Mouse (Mus musculus) forebrain, embryonic 14.5 days (tissue): ENCODE data around the gene Olfr522. TPM values are rescaled to one million over a fixed set of nuclear protein-coding genes. Genes with fewer than 3 reads are reported as not detected.

ENCODE experiments used
- ATAC-seq: fragments of 200-750 bp; cut with Nextera tagmentation; 2 replicates; pipeline ENCODE4 v1.8.0; 2017; ENCODE audit warnings: mild to moderate bottlenecking, moderate library complexity
- DNase-seq: peaks from one replicate; pipeline ENCODE4 v3.0.0-alpha.2; 2015; ENCODE audit warnings: low spot score
- H3K27ac ChIP-seq: fragments of 300-500 bp; sonication (generic); 2 replicates; pipeline ENCODE4 v1.5.1; 2014; ENCODE audit warnings: low read depth, mild to moderate bottlenecking, control low read depth, low read length, moderate library complexity
- H3K27me3 ChIP-seq: fragments of 300-500 bp; sonication (generic); replicated peaks from 2 replicates; pipeline ENCODE4 v1.6.1; 2014; ENCODE audit warnings: low read length, control low read depth, mixed read lengths; ENCODE audit not compliant: control insufficient read depth, insufficient read depth
- H3K36me3 ChIP-seq: fragments of 300-500 bp; sonication (generic); 2 replicates; pipeline ENCODE4 v1.6.1; 2014; ENCODE audit warnings: low read length, control low read depth; ENCODE audit not compliant: control insufficient read depth, insufficient read depth
- H3K4me1 ChIP-seq: fragments of 300-500 bp; sonication (generic); 2 replicates; pipeline ENCODE4 v1.6.1; 2014; ENCODE audit warnings: antibody characterized with exemption, low read length, control low read depth; ENCODE audit not compliant: control insufficient read depth, insufficient read depth
- H3K4me2 ChIP-seq: fragments of 300-500 bp; sonication (generic); 2 replicates; pipeline ENCODE4 v1.6.1; 2014; ENCODE audit warnings: mild to moderate bottlenecking, control low read depth, low read length
- H3K4me3 ChIP-seq: fragments of 300-500 bp; sonication (generic); 2 replicates; pipeline ENCODE4 v1.5.1; 2014; ENCODE audit warnings: low read depth, low read length, control low read depth
- H3K9ac ChIP-seq: fragments of 300-500 bp; sonication (generic); 2 replicates; pipeline ENCODE4 v1.6.1; 2014; ENCODE audit warnings: mild to moderate bottlenecking, low read length, control low read depth, moderate library complexity
- H3K9me3 ChIP-seq: fragments of 300-500 bp; sonication (generic); replicated peaks from 2 replicates; pipeline ENCODE4 v1.6.1; 2016; ENCODE audit warnings: low read length, control low read depth, mixed read lengths; ENCODE audit not compliant: control insufficient read depth
- WGBS: fragments of 180-500 bp; shearing (Covaris S2); extraction: QIAGEN DNeasy Blood & Tissue Kit; methylation state at CpG from one replicate; pipeline ENCODE4 v1.1.7; 2014; 5-methylcytosine and 5-hydroxymethylcytosine counted together
- polyA plus RNA-seq: library from polyadenylated mRNA; unstranded; fragments of >200 nt; fragmentation: Nextera tagmentation; extraction: Ambion mirVana; gene quantifications from 2 replicates; pipeline ENCODE4 v1.2.1, GENCODE M21; 2014

Gene Olfr522
- not detected in 2 replicates for polyA plus RNA-seq

- Histone ChIP-seq H3K27ac (no peak within 1 kb of the TSS), H3K4me2 (no peak within 1 kb of the TSS), H3K9ac (no peak within 1 kb of the TSS), H3K4me3 (no peak within 1 kb of the TSS), H3K4me1 (no peaks in the 10 kb centered on the region), H3K36me3 (no peaks in the 10 kb centered on the region), H3K9me3 (no peaks in the 10 kb centered on the region), H3K27me3 (no peaks in the 10 kb centered on the region)
- DNase-seq, result no peak
- no peak for ATAC-seq
- WGBS, result 76% methylated on average over 7 of the region's 7 CpGs
Observed at GRCm38 (mm10) chr7:140164664-140165063, at the start of gene Olfr522. Olfr522 (minus strand) TSS chr7:140164764.

DNA sequence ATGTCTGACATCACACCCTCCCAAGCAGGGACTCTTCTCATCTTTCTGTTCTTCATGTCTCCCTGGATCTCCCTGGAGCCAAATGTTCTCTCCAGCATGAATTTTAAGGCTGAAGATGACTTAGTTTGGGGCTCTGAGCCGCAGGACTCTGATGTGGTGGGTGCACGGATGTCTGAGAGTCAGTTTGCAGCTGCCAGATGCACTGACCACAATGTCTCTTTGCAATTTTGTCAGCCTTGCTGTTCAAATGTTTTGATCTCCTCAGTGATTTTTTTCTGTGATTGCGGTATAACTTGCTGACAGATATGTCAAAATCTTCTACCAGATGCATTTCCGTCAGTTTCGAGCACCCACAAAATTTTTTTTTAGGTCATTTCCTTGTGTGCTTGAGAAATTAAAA lies 49.3 kb upstream of the Olfr522 start:
- ATAC-seq (no peak), DNase-seq (no peak)
- no peak overlapping the region for H3K27ac ChIP-seq
- H3K9me3 ChIP-seq, result no peaks in the 10 kb centered on the region
- H3K4me3 ChIP-seq, result no peak overlapping the region
- H3K9ac ChIP-seq, result no peak overlapping the region
- 87% methylated on average over 5 of the region's 5 CpGs for WGBS
- H3K4me1 ChIP-seq, result no peaks in the 10 kb centered on the region
- H3K27me3 ChIP-seq, result no peaks in the 10 kb centered on the region
- no peak overlapping the region for H3K4me2 ChIP-seq
- H3K36me3 ChIP-seq, result no peaks in the 10 kb centered on the region

DNA sequence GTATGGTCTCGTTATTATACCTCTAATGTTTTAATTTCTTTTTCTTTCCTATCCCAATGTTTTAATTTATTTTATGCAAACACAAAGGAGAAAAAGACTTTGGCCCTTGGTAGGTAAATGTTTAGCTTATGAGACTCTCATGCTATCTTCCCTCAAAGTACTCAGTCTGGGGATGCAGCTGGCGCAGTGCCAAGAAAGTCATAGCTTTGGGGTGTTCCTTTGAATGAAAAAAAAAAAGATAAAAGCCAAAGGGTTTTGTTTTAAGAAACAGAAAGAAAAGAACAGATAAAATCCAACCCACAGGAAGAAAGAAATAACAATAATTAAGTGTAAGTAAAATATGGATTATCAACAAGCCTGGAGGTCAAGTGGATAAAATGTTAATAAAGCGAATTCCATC lies 44.1 kb upstream of the Olfr522 start:
- no peaks in the 10 kb centered on the region for H3K27me3 ChIP-seq
- H3K4me1 ChIP-seq, result no peaks in the 10 kb centered on the region
- ATAC-seq (no peak), DNase-seq (no peak)
- 85% methylated on average over 3 of the region's 3 CpGs for WGBS
- H3K27ac ChIP-seq, result no peak overlapping the region
- H3K4me2 ChIP-seq, result no peak overlapping the region
- no peaks in the 10 kb centered on the region for H3K36me3 ChIP-seq
- no peaks in the 10 kb centered on the region for H3K9me3 ChIP-seq
- no peak overlapping the region for H3K9ac ChIP-seq
- no peak overlapping the region for H3K4me3 ChIP-seq

DNA sequence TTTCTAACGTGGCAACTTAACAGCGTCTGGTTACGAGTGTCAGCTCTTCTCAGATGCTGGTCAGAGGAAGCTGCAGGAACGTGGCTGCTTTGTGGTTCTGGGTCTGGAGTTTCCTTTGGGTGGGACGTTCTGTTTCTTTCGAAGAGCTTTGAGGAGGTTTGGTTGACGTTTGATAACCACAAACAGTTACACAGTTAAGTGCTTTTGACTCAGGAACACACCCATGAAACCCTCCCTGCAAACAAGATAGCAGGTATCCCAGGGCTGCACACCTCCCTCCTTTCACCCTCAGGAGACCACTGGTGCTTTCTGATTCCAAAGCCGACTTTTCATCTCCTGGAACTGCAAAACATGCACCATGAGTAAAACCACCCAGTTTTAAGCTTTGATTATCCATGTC lies 43.6 kb upstream of the Olfr522 start:
- Histone ChIP-seq H3K9ac (no peak overlapping the region), H3K4me2 (no peak overlapping the region), H3K4me1 (no peaks in the 10 kb centered on the region), H3K4me3 (no peak overlapping the region), H3K36me3 (no peaks in the 10 kb centered on the region), H3K27me3 (no peaks in the 10 kb centered on the region), H3K9me3 (no peaks in the 10 kb centered on the region), H3K27ac (no peak overlapping the region)
- WGBS, result 83% methylated on average over 8 of the region's 8 CpGs
- no peak for ATAC-seq
- no peak for DNase-seq

- Histone ChIP-seq H3K9me3 (no peaks in the 10 kb centered on the region), H3K9ac (no peak overlapping the region), H3K36me3 (no peaks in the 10 kb centered on the region), H3K27me3 (no peaks in the 10 kb centered on the region), H3K4me1 (no peaks in the 10 kb centered on the region), H3K4me2 (no peak overlapping the region), H3K4me3 (no peak overlapping the region), H3K27ac (no peak overlapping the region)
- no peak for ATAC-seq
- 95% methylated on average over 3 of the region's 3 CpGs for WGBS
- DNase-seq, result no peak
Observed at GRCm38 (mm10) chr7:140206904-140207303, 42.3 kb upstream of the Olfr522 start.

DNA sequence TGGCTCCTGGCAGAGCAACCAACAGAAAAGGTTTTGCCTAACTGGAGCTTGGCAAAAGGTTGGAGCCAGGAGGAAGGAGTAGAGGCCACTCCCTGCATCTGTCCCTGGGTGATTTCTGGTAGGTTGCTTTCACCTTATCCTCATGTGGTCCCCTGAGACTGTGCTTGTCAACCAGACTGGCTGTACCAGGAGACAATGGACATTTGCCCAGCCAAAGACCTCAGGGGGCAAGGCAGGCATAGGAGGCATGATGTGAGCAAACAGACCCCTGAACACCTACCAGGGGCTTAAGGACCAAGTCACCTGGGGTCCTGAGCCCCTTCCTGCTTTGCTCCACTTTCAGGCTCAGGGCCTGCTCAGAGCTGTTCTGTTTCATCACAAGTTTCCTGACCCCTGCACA lies 41.3 kb upstream of the Olfr522 start, which contains the start of gene Olfr524:
Olfr524 (minus strand) TSS at position 101 of the 400 bp plus-strand sequence.
- H3K27me3 ChIP-seq, result no peaks in the 10 kb centered on the region
- DNase-seq (no peak), ATAC-seq (no peak)
- H3K4me1 ChIP-seq, result no peaks in the 10 kb centered on the region
- H3K4me2 ChIP-seq, result no peak within 1 kb of the TSS
- no peaks in the 10 kb centered on the region for H3K36me3 ChIP-seq
- no peaks in the 10 kb centered on the region for H3K9me3 ChIP-seq
- no peak within 1 kb of the TSS for H3K9ac ChIP-seq
- no peak within 1 kb of the TSS for H3K4me3 ChIP-seq
- H3K27ac ChIP-seq, result no peak within 1 kb of the TSS

GRCm38 (mm10) chr7:140201090-140201489 lies 36.5 kb upstream of the Olfr522 start:
- no peaks in the 10 kb centered on the region for H3K4me1 ChIP-seq
- H3K9ac ChIP-seq, result no peak overlapping the region
- H3K9me3 ChIP-seq, result no peaks in the 10 kb centered on the region
- H3K4me3 ChIP-seq, result no peak overlapping the region
- ATAC-seq (no peak), DNase-seq (no peak)
- 92% methylated on average over 4 of the region's 4 CpGs for WGBS
- H3K27me3 ChIP-seq, result no peaks in the 10 kb centered on the region
- no peaks in the 10 kb centered on the region for H3K36me3 ChIP-seq
- H3K4me2 ChIP-seq, result no peak overlapping the region
- H3K27ac ChIP-seq, result no peak overlapping the region

- WGBS, result 80% methylated on average over 8 of the region's 8 CpGs
- H3K4me2 ChIP-seq, result no peak overlapping the region
- H3K9me3 ChIP-seq, result no peaks in the 10 kb centered on the region
- ATAC-seq, result no peak
- no peak overlapping the region for H3K9ac ChIP-seq
- H3K4me1 ChIP-seq, result no peaks in the 10 kb centered on the region
- no peak for DNase-seq
- H3K4me3 ChIP-seq, result no peak overlapping the region
- H3K36me3 ChIP-seq, result no peaks in the 10 kb centered on the region
- no peak overlapping the region for H3K27ac ChIP-seq
- H3K27me3 ChIP-seq, result no peaks in the 10 kb centered on the region
Observed at GRCm38 (mm10) chr7:140196002-140196401, 31.4 kb upstream of the Olfr522 start.

- no peaks in the 10 kb centered on the region for H3K9me3 ChIP-seq
- no peak for DNase-seq
- no peak overlapping the region for H3K4me3 ChIP-seq
- H3K4me2 ChIP-seq, result no peak overlapping the region
- ATAC-seq, result no peak
- H3K36me3 ChIP-seq, result no peaks in the 10 kb centered on the region
- WGBS, result 93% methylated on average over 4 of the region's 4 CpGs
- H3K27me3 ChIP-seq, result no peaks in the 10 kb centered on the region
- H3K27ac ChIP-seq, result no peak overlapping the region
- H3K4me1 ChIP-seq, result no peaks in the 10 kb centered on the region
- H3K9ac ChIP-seq, result no peak overlapping the region
Observed at GRCm38 (mm10) chr7:140194031-140194430, 29.5 kb upstream of the Olfr522 start.
